Mouse (Mus musculus) thymus, adult 2 months (tissue): Measurements from ENCODE around the gene Gas2. TPM values are rescaled to one million over a fixed set of nuclear protein-coding genes. Genes with fewer than 3 reads are reported as not detected.
A peak's percentile ranks its signal among the peaks of the same experiment; 100 is the strongest.

Experiments
- DNase-seq: peaks from one replicate; pipeline ENCODE4 v3.0.0; 2021
- H3K27ac ChIP-seq: fragments of 200-500 bp; 2 replicates; pipeline ENCODE4 v1.5.1; 2012; ENCODE audit warnings: low read length, control low read depth; ENCODE audit not compliant: control insufficient read depth, insufficient read depth
- H3K27me3 ChIP-seq: fragments of 200-500 bp; 2 replicates; pipeline ENCODE4 v1.6.1; 2012; ENCODE audit warnings: mild to moderate bottlenecking, low read length, moderate library complexity, mixed read lengths; ENCODE audit not compliant: control insufficient read depth, insufficient read depth
- H3K36me3 ChIP-seq: fragments of 200-500 bp; 2 replicates; pipeline ENCODE4 v1.6.1; 2012; ENCODE audit warnings: mild to moderate bottlenecking, low read length, moderate library complexity; ENCODE audit not compliant: control insufficient read depth, insufficient read depth
- H3K4me1 ChIP-seq: fragments of 200-500 bp; replicated peaks from 2 replicates; pipeline ENCODE4 v1.6.1; 2012; ENCODE audit warnings: low read length; ENCODE audit not compliant: control insufficient read depth, insufficient read depth
- H3K4me3 ChIP-seq: fragments of 200-500 bp; 2 replicates; pipeline ENCODE4 v1.5.1; 2012; ENCODE audit warnings: mild to moderate bottlenecking, low read length, control low read depth, moderate library complexity; ENCODE audit not compliant: control insufficient read depth, insufficient read depth
- CTCF ChIP-seq: fragments of 200-500 bp; IDR thresholded peaks from 2 replicates; pipeline ENCODE4 v1.5.1; 2012; ENCODE audit warnings: mild to moderate bottlenecking, control low read depth, low read length, moderate library complexity, borderline replicate concordance; ENCODE audit not compliant: control insufficient read depth, poor library complexity, insufficient read depth; ENCODE audit errors: extremely low read depth
- POLR2A ChIP-seq: fragments of 200-500 bp; IDR thresholded peaks from 2 replicates; pipeline ENCODE4 v1.6.1; 2012; ENCODE audit warnings: mild to moderate bottlenecking, low read length, control low read depth, moderate library complexity; ENCODE audit not compliant: control insufficient read depth, poor library complexity, insufficient read depth; ENCODE audit errors: extremely low read depth
- WGBS: fragments of 180-500 bp; shearing (Covaris S2); methylation state at CpG from one replicate; pipeline ENCODE4 v1.1.7; 2018; 5-methylcytosine and 5-hydroxymethylcytosine counted together
- polyA plus RNA-seq: library from polyadenylated mRNA; depleted of rRNA; stranded (reverse); fragments of >200 nt; gene quantifications from 2 replicates; pipeline ENCODE4 v1.2.3, GENCODE M21; 2012

The Gas2 gene
- polyA plus RNA-seq, 1 experiment = 2.4 TPM

GRCm38 (mm10) chr7:51973526-51973925, 111.7 kb downstream of the Gas2 start:
- H3K36me3 ChIP-seq = no peaks in the 10 kb centered on the region
- 87% methylated on average over 2 of the region's 2 CpGs for WGBS
- TF ChIP-seq CTCF (no peak), POLR2A (no peak)
- H3K4me3 ChIP-seq = no peak overlapping the region
- no peaks in the 10 kb centered on the region for H3K27me3 ChIP-seq
- DNase-seq = no peak
- H3K27ac ChIP-seq = no peak overlapping the region
- no peaks in the 10 kb centered on the region for H3K4me1 ChIP-seq

GRCm38 (mm10) chr7:51975181-51975580, 113.4 kb downstream of the Gas2 start:
- Histone ChIP-seq H3K36me3 (no peaks in the 10 kb centered on the region), H3K4me1 (no peaks in the 10 kb centered on the region), H3K27ac (no peak overlapping the region), H3K27me3 (no peaks in the 10 kb centered on the region), H3K4me3 (no peak overlapping the region)
- no peak for TF ChIP-seq POLR2A
- no peak for TF ChIP-seq CTCF
- DNase-seq = no peak
- 72% methylated on average over 6 of the region's 6 CpGs for WGBS

- DNase-seq = peak; percentile 2
- H3K4me1 ChIP-seq = no peaks in the 10 kb centered on the region
- TF ChIP-seq POLR2A (no peak), CTCF (no peak)
- H3K27me3 ChIP-seq = no peaks in the 10 kb centered on the region
- 53% methylated on average over 5 of the region's 5 CpGs for WGBS
- H3K4me3 ChIP-seq = no peak overlapping the region
- no peaks in the 10 kb centered on the region for H3K36me3 ChIP-seq
- no peak overlapping the region for H3K27ac ChIP-seq
These were observed 117.5 kb downstream of the Gas2 start for GRCm38 (mm10) chr7:51979271-51979670.

GRCm38 (mm10) chr7:51982303-51982702, 120.5 kb downstream of the Gas2 start:
- 79% methylated on average over 1 of the region's 1 CpGs for WGBS
- Histone ChIP-seq H3K27ac (no peak overlapping the region), H3K4me3 (no peak overlapping the region), H3K4me1 (no peaks in the 10 kb centered on the region), H3K36me3 (no peaks in the 10 kb centered on the region), H3K27me3 (no peaks in the 10 kb centered on the region)
- TF ChIP-seq POLR2A (no peak), CTCF (no peak)
- DNase-seq = no peak

GRCm38 (mm10) chr7:51985763-51986162, 123.9 kb downstream of the Gas2 start:
- Histone ChIP-seq H3K27ac (no peak overlapping the region), H3K27me3 (no peaks in the 10 kb centered on the region), H3K4me3 (no peak overlapping the region), H3K36me3 (no peaks in the 10 kb centered on the region), H3K4me1 (no peaks in the 10 kb centered on the region)
- DNase-seq = no peak
- WGBS = 84% methylated on average over 6 of the region's 6 CpGs
- no peak for TF ChIP-seq CTCF

- no peak for DNase-seq
- TF ChIP-seq CTCF (no peak), POLR2A (no peak)
- 7% methylated on average over 6 of the region's 6 CpGs for WGBS
- Histone ChIP-seq H3K27ac (no peak overlapping the region), H3K27me3 (no peaks in the 10 kb centered on the region), H3K36me3 (no peaks in the 10 kb centered on the region), H3K4me3 (no peak overlapping the region), H3K4me1 (no peaks in the 10 kb centered on the region)
These were observed 125.1 kb downstream of the Gas2 start for GRCm38 (mm10) chr7:51986909-51987308.

- no peak for TF ChIP-seq POLR2A
- no peak for TF ChIP-seq CTCF
- Histone ChIP-seq H3K4me1 (no peaks in the 10 kb centered on the region), H3K36me3 (no peaks in the 10 kb centered on the region), H3K27me3 (no peaks in the 10 kb centered on the region), H3K4me3 (no peak overlapping the region), H3K27ac (no peak overlapping the region)
- DNase-seq = no peak
- WGBS = 96% methylated on average over 3 of the region's 3 CpGs
These were observed 129.2 kb downstream of the Gas2 start for GRCm38 (mm10) chr7:51991020-51991419.
